Mouse (Mus musculus) forebrain, embryonic 16.5 days (tissue): Measurements from ENCODE around the gene Tcam1. TPM values are rescaled to one million over a fixed set of nuclear protein-coding genes. Genes with fewer than 3 reads are reported as not detected.

Source experiments
- ATAC-seq: fragments of 200-750 bp; cut with Nextera tagmentation; 2 replicates; pipeline ENCODE4 v1.8.0; 2017; ENCODE audit warnings: mild to moderate bottlenecking, moderate library complexity
- H3K27ac ChIP-seq: fragments of 300-500 bp; sonication (generic); 2 replicates; pipeline ENCODE4 v1.5.1; 2014; ENCODE audit warnings: low read length, control low read depth
- H3K27me3 ChIP-seq: fragments of 300-500 bp; sonication (generic); replicated peaks from 2 replicates; pipeline ENCODE4 v1.6.1; 2014; ENCODE audit warnings: low read length; ENCODE audit not compliant: control insufficient read depth, insufficient read depth
- H3K36me3 ChIP-seq: fragments of 300-500 bp; sonication (generic); 2 replicates; pipeline ENCODE4 v1.6.1; 2014; ENCODE audit not compliant: control insufficient read depth, insufficient read depth
- H3K4me1 ChIP-seq: fragments of 300-500 bp; sonication (generic); replicated peaks from 2 replicates; pipeline ENCODE4 v1.6.1; 2014; ENCODE audit warnings: low read length; ENCODE audit not compliant: control insufficient read depth, insufficient read depth
- H3K4me2 ChIP-seq: fragments of 300-500 bp; sonication (generic); 2 replicates; pipeline ENCODE4 v1.6.1; 2014; ENCODE audit warnings: mild to moderate bottlenecking, low read length, control low read depth
- H3K4me3 ChIP-seq: fragments of 300-500 bp; sonication (generic); replicated peaks from 2 replicates; pipeline ENCODE4 v1.5.1; 2014; ENCODE audit warnings: mild to moderate bottlenecking, low read length, control low read depth
- H3K9ac ChIP-seq: fragments of 300-500 bp; sonication (generic); replicated peaks from 2 replicates; pipeline ENCODE4 v1.6.1; 2014; ENCODE audit warnings: low read depth, low read length, control low read depth
- H3K9me3 ChIP-seq: fragments of 300-500 bp; sonication (generic); 2 replicates; pipeline ENCODE4 v1.6.1; 2016; ENCODE audit warnings: low read length; ENCODE audit not compliant: control insufficient read depth
- WGBS: fragments of 180-500 bp; shearing (Covaris S2); extraction: QIAGEN DNeasy Blood & Tissue Kit; methylation state at CpG from one replicate; pipeline ENCODE4 v1.1.7; 2014; 5-methylcytosine and 5-hydroxymethylcytosine counted together
- polyA plus RNA-seq: library from polyadenylated mRNA; unstranded; fragments of >200 nt; fragmentation: Nextera tagmentation; extraction: Ambion mirVana; gene quantifications from 2 replicates; pipeline ENCODE4 v1.2.1, GENCODE M21; 2015

Gene Tcam1
- polyA plus RNA-seq, 1 experiment from 2014 or later: 0.11 TPM

GRCm38 (mm10) chr11:106325566-106326206 lies 49.2 kb downstream of the Tcam1 start:
- Histone ChIP-seq H3K27me3 (no peaks in the 10 kb centered on the region), H3K4me1 (no peaks in the 10 kb centered on the region), H3K9me3 (no peaks in the 10 kb centered on the region), H3K4me2 (no peak overlapping the region), H3K4me3 (no peak overlapping the region), H3K36me3 (no peaks in the 10 kb centered on the region), H3K9ac (no peak overlapping the region), H3K27ac (no peak overlapping the region)
- no peak for ATAC-seq
- 76% methylated on average over 8 of the region's 8 CpGs for WGBS

- H3K4me3 ChIP-seq: no peak overlapping the region
- H3K27me3 ChIP-seq: no peaks in the 10 kb centered on the region
- no peak overlapping the region for H3K4me2 ChIP-seq
- H3K9me3 ChIP-seq: no peaks in the 10 kb centered on the region
- H3K4me1 ChIP-seq: no peaks in the 10 kb centered on the region
- no peak overlapping the region for H3K9ac ChIP-seq
- no peaks in the 10 kb centered on the region for H3K36me3 ChIP-seq
- WGBS: 88% methylated on average over 8 of the region's 8 CpGs
- ATAC-seq: no peak
- H3K27ac ChIP-seq: no peak overlapping the region
Observed at GRCm38 (mm10) chr11:106326475-106326874, 50.0 kb downstream of the Tcam1 start.

GRCm38 (mm10) chr11:106328521-106328920 lies 52.0 kb downstream of the Tcam1 start:
- H3K27me3 ChIP-seq: no peaks in the 10 kb centered on the region
- no peak overlapping the region for H3K9ac ChIP-seq
- no peaks in the 10 kb centered on the region for H3K4me1 ChIP-seq
- 83% methylated on average over 5 of the region's 5 CpGs for WGBS
- no peaks in the 10 kb centered on the region for H3K36me3 ChIP-seq
- no peak overlapping the region for H3K4me3 ChIP-seq
- no peak overlapping the region for H3K27ac ChIP-seq
- no peak overlapping the region for H3K4me2 ChIP-seq
- H3K9me3 ChIP-seq: no peaks in the 10 kb centered on the region
- no peak for ATAC-seq

- Histone ChIP-seq H3K9me3 (no peaks in the 10 kb centered on the region), H3K36me3 (no peaks in the 10 kb centered on the region), H3K4me3 (no peak overlapping the region), H3K27me3 (no peaks in the 10 kb centered on the region), H3K27ac (no peak overlapping the region), H3K4me1 (no peaks in the 10 kb centered on the region), H3K4me2 (no peak overlapping the region), H3K9ac (no peak overlapping the region)
- no peak for ATAC-seq
- WGBS: 77% methylated on average over 6 of the region's 6 CpGs
Observed at GRCm38 (mm10) chr11:106329128-106329527, 52.7 kb downstream of the Tcam1 start.

- H3K4me1 ChIP-seq: no peaks in the 10 kb centered on the region
- H3K4me2 ChIP-seq: no peak overlapping the region
- H3K27ac ChIP-seq: no peak overlapping the region
- no peaks in the 10 kb centered on the region for H3K27me3 ChIP-seq
- WGBS: 79% methylated on average over 7 of the region's 7 CpGs
- ATAC-seq: no peak
- H3K4me3 ChIP-seq: no peak overlapping the region
- H3K36me3 ChIP-seq: no peaks in the 10 kb centered on the region
- H3K9me3 ChIP-seq: no peaks in the 10 kb centered on the region
- H3K9ac ChIP-seq: no peak overlapping the region
Observed at GRCm38 (mm10) chr11:106329682-106330081, 53.2 kb downstream of the Tcam1 start.

GRCm38 (mm10) chr11:106332458-106332857 lies 56.0 kb downstream of the Tcam1 start:
- WGBS: 53% methylated on average over 4 of the region's 4 CpGs
- H3K9me3 ChIP-seq: no peaks in the 10 kb centered on the region
- no peak for ATAC-seq
- H3K27ac ChIP-seq: no peak overlapping the region
- H3K27me3 ChIP-seq: no peaks in the 10 kb centered on the region
- no peaks in the 10 kb centered on the region for H3K36me3 ChIP-seq
- no peaks in the 10 kb centered on the region for H3K4me1 ChIP-seq
- H3K4me3 ChIP-seq: no peak overlapping the region
- H3K9ac ChIP-seq: no peak overlapping the region
- no peak overlapping the region for H3K4me2 ChIP-seq

- 22% methylated on average over 2 of the region's 2 CpGs for WGBS
- no peak overlapping the region for H3K27ac ChIP-seq
- no peak overlapping the region for H3K9ac ChIP-seq
- H3K4me1 ChIP-seq: no peaks in the 10 kb centered on the region
- no peaks in the 10 kb centered on the region for H3K9me3 ChIP-seq
- H3K4me3 ChIP-seq: no peak overlapping the region
- H3K36me3 ChIP-seq: no peaks in the 10 kb centered on the region
- no peaks in the 10 kb centered on the region for H3K27me3 ChIP-seq
- ATAC-seq: no peak
- no peak overlapping the region for H3K4me2 ChIP-seq
Observed at GRCm38 (mm10) chr11:106334066-106334465, 57.6 kb downstream of the Tcam1 start.

- H3K27ac ChIP-seq: no peak overlapping the region
- H3K9me3 ChIP-seq: no peaks in the 10 kb centered on the region
- no peak overlapping the region for H3K4me2 ChIP-seq
- H3K4me3 ChIP-seq: no peak overlapping the region
- no peak overlapping the region for H3K9ac ChIP-seq
- WGBS: 70% methylated on average over 5 of the region's 5 CpGs
- no peak for ATAC-seq
- H3K27me3 ChIP-seq: no peaks in the 10 kb centered on the region
- no peaks in the 10 kb centered on the region for H3K36me3 ChIP-seq
- H3K4me1 ChIP-seq: no peaks in the 10 kb centered on the region
Observed at GRCm38 (mm10) chr11:106338029-106338428, 61.6 kb downstream of the Tcam1 start.
